Mouse (Mus musculus) layer of hippocampus, adult 18-20 months (tissue): ENCODE measurements at regions not wholly inside any gene's neighbourhood (a gene's known extent, or its start where the extent isn't known, plus 50 kb on each side); places are given as distances from the start of the nearest gene placed in this dataset.

ENCODE experiments used
- DNase-seq, 2 experiments: peaks; one replicate each; pipeline ENCODE4 v3.0.0; 2022; ENCODE audit warnings: low spot score in 2 of 2

- no peak for DNase-seq
Observed at GRCm38 (mm10) chr2:128334757-128335500, 209.1 kb downstream of the Bcl2l11 start.

DNA sequence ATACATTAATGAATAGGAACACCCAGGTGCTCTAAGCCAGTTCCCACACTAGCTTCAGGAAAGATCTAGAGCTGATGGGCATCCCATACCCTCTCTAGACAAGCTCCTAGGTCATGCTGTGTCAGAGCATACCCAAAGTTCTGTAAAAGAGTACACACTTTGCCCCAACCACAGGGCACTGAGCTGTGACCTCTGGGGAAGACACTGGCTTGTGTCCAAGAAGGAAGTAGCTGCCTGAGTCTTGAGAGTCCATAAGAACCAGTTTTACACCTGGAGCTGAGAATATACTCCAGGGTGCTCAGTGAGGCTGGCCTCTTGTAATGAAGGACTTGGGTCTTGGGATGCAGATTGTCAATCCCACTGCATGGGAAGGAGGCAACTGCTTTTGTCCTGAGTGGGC lies 211.4 kb downstream of the Bcl2l11 start:
- DNase-seq = no peak

GRCm38 (mm10) chr2:128337791-128338190 lies 212.0 kb downstream of the Bcl2l11 start:
- DNase-seq = no peak

DNA sequence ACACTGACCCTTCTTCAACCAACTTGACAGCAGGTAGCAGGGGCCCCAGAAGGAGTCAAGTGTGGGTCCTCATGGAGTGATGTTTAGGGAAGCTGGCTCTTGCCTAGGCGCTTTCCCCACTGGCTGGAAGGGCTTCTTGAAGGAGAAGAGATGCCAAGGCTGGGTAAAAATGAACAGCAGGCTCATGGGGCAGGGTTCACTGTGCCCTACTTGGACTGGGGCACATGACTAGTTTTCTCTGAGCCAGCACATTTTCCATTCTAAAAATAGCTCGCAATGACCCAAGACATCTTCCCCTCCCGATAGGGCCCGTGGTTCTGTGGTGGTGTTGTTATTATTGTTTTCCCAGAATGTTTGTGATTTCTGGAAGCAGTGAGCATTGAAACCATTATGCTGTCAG lies 212.6 kb downstream of the Bcl2l11 start:
- DNase-seq = no peak

- no peak for DNase-seq
Observed at GRCm38 (mm10) chr2:128339061-128339642, 213.3 kb downstream of the Bcl2l11 start.

- no peak for DNase-seq
Observed at GRCm38 (mm10) chr2:128339643-128340487, 214.0 kb downstream of the Bcl2l11 start.

DNA sequence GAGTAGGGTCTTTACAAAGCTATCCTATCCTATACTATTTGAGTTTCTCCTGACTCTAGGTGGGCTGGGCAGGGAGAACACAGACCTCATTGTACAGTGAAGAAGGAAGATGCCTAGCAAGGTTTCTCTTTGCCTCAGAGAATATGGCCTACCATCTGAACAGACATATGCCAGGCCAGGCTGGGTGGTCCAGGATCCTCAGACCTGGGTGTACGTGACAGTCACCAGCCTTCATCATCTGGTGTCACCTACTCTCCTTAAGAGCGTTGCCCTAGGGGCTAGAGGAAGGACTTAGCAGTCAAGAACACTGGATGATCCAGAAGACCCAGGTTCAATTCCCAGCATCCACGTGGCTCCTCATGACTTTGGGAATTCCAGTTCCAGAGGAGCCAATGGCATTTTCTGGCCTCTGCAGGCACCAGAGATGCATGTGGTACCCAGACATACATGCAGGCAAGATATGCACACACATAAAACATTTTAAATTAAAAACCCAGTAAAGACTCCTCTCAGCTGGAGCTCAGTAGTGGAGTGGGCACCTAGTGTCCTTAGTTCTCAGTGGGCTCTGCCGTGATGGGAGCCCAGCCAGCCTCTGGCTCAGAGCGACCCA lies 214.9 kb downstream of the Bcl2l11 start:
- no peak for DNase-seq

DNA sequence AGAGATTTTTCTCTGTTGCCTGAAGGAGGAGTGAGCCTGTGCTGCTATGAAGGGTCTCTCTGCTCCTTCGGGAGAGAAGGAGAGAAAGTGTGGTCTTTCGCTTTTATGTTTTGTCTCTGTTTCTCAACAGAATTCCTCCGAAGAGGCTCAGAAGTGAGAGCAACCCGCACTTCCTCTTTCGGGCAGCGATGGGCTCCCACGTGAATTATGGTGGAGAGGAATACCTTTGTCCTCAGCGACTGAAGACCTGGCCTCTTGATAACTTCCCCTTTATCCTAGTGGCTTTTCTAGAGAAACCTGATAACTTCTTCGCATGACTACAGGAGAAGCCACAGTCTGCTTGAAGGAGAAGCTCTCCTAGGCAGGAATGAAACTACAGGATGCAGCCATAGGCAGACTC lies 216.4 kb downstream of the Bcl2l11 start:
- no peak for DNase-seq

- no peak for DNase-seq
Observed at GRCm38 (mm10) chr2:128345557-128345956, 219.7 kb downstream of the Bcl2l11 start.

DNA sequence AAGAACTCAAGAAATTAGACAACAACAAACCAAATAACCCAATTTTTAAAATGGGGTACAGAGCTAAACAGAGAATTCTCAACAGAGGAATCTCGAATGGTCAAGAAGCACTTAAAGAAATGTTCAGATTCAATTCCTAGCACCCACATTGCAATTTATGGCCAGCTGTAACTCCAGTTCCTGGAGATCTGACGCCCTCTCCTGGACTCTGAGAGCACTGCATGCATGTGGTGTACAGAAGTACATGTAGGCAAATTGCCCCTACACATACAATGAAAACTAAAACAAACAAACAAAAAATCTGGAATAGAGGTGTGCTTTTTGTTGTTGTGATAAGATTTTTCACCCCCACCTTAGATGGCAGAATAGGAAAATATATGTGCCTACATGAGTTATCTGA lies 222.7 kb downstream of the Bcl2l11 start:
- DNase-seq = no peak

GRCm38 (mm10) chr2:128351405-128351804 lies 225.6 kb downstream of the Bcl2l11 start:
- no peak for DNase-seq

- DNase-seq = no peak
Observed at GRCm38 (mm10) chr2:128352533-128352932, 226.7 kb downstream of the Bcl2l11 start.

DNA sequence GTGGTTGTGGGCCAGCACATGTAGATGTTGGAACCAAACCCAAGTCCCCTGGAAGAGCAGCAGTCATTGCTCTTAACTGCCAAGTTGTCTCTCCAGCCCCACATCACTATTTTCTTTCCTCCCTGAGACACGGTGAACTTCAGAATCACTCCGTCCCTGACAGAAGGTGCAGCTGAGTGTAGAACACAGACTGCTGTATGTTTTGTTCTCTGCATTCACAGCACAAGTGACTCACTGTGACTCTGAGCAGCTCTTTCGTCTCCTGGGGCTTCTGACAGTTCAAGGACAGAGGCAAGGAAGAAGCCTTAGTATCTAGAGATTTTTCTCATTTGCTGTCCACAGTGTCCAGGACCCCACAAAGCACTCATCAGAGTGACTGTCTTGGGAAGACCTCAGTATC lies 227.6 kb downstream of the Bcl2l11 start:
- no peak for DNase-seq

- no peak for DNase-seq
Observed at GRCm38 (mm10) chr2:128356326-128356725, 230.5 kb downstream of the Bcl2l11 start.

DNA sequence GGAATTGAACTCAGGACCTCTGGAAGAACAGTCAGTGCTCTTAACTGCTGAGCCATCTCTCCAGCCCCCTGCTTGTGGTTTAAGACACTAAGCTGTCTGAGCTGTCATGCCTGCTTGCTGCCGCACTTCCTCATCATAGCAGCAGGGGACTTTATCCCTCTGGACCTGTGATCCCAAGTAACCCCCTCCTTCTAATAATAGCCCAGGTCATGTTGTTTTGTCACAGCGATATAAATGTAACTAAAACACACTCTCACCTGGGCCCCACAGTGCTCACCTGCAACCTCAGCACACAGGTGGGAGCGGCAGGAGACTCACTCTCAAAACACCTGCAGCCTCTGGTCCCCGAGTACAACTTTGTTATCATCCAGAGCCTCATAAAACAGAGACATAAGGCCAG lies 231.9 kb upstream of the Spdye4c start:
- DNase-seq = no peak

DNA sequence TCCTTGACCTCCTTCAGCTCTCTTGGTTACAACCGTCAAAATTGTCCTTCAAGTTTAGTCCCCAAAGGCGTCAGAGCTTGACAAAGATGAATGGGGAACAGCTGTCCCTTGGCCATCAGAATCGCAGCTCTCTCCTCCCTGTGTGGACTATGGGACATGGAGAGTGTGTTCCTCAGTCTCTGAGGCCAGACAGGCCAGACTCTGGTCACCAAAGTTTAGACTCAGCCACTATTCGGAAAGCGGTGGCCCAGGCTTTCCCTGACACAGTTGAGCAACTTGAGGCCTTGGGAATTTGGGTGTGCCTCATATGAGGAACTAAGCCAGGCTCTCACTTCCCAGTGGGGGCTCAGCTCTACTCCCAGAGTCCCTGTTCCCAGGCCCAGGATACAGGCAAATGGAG lies 230.5 kb upstream of the Spdye4c start:
- DNase-seq = no peak

DNA sequence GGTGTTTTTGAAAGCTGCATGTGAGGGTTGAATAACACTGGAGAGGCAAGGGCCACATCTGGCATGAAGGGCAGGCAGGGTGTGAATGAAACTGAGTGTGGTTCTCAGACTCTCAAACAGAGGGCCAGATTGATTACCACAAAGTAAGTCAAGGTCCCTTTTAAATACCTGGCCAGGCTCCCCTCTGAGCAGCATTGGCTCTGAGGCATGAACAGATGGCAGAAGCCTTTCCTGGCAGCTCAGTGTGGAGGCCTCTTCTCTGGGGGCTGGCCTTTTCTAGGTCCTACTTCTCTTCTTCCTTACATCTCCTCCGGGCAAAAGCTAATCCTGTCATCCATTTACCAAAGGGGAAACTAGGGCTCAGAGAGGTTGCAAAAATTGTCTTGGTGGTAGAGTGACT lies 229.6 kb upstream of the Spdye4c start:
- no peak for DNase-seq

GRCm38 (mm10) chr2:128364161-128364560 lies 226.8 kb upstream of the Spdye4c start:
- DNase-seq = no peak

GRCm38 (mm10) chr2:128365004-128365403 lies 226.0 kb upstream of the Spdye4c start:
- DNase-seq = no peak

DNA sequence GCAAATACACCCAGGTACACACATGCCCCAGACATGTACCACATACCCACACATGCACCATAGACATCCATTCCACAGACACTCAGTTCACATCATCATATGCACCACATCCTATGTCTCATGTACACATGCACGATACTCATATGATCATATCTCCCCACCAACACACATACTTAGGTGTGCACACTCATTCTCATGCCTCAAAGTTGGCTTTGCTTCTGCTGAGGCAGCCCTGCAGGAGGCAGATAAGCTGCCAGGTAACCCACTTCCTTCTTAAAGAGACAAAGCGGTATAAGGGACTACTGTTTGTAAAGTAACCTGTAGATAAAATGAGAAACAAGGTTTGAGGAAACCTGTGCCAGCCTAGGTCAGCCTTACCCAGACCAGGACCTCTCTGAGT lies 225.2 kb upstream of the Spdye4c start:
- DNase-seq = no peak

GRCm38 (mm10) chr2:128367266-128368150 lies 223.5 kb upstream of the Spdye4c start:
- DNase-seq = no peak
